In the genomic region with DNA sequence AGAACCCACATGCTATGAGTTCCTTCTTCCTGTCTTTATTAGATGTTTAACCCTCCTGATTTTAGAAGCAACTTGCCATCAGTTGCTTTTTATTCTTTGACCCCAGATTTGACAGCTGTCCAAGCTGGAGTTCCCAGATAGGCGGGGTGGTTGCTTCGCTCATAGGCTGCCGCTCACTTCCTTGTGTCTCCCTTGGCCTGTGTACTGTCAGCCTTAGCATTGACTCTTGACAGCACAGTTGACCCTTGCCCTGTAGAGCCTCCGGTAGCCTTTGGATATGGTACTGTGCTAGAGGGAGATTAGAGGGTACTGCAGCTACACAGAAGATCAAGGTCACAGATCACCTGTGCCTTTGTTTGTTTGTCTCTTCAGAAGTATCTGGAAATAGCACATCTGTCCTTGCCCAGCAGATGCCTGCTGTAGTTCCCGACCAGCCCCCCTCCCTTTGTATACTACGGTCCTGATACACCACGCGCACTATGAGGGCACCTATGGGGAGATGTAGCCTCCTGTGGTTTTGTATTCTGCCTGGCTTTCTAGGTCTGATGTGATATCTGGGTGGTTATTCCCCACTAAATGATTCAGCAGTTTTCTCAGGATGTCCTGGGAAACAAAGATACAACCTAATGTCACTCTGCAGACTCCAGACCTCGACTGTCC, we compare ENCODE assay signal across 23 mouse cellular contexts. TPM values are rescaled to one million over a fixed set of nuclear protein-coding genes. Genes with fewer than 3 reads are reported as not detected.
DNase-seq lines count a peak whose midpoint lies in the region; ATAC-seq and TF ChIP-seq lines count a peak whose summit lies in the region.
"Had no signal": no experiment of that assay in that cellular context is flagged by ENCODE, and none has a peak within 500 bp of the region (broad histone marks: within the 10 kb centered on the region; RNA-seq: fewer than 3 reads in every experiment).

No protein-coding gene starts in this region.

- ATAC-seq in kidney, embryonic 15.5 days (replicated peaks; ENCODE audit: low FRiP score) = no peak
- ATAC-seq in liver, embryonic 16.5 days (ENCODE audit: low read depth) = peak; percentile 61
- no peak for ATAC-seq in forebrain, embryonic 16.5 days
- ATAC-seq: inflammation-experienced regulatory T-cells, adult 6 months; lung, postnatal 0 days had no signal

- 0 out of 4 replicates have a peak, but pooled peaks of 1 of the 2 experiments have one; percentile 28 for TF ChIP-seq EP300 in MEL (IDR thresholded peaks at IDR 0.05; ENCODE audit: low read depth in 1 of 2, low read length in 2 of 2)

- no peaks in the 10 kb centered on the region for H3K4me1 ChIP-seq in kidney, embryonic 15.5 days
- H3K4me1 ChIP-seq in MEL (ENCODE audit: control insufficient read depth in 1 of 2, insufficient read depth in 2 of 2, low read length in 2 of 2) = peaks cover 2 to 6% of the 10 kb centered on the region in 2 experiments
- H3K4me1 ChIP-seq in liver, embryonic 16.5 days (ENCODE audit: control insufficient read depth, low read depth, low read length) = peaks cover 10% of the 10 kb centered on the region
- H3K4me1 ChIP-seq in forebrain, embryonic 16.5 days (replicated peaks; ENCODE audit: control insufficient read depth, insufficient read depth, low read length) = no peaks in the 10 kb centered on the region
- H3K4me1 ChIP-seq: embryonic facial prominence, embryonic 12.5 days; heart, embryonic 15.5 days; hindbrain, embryonic 10.5 days; limb, embryonic 13.5 days; neural tube, embryonic 13.5 days had no signal

- H3K27ac ChIP-seq in kidney, embryonic 15.5 days = no peak overlapping the region
- no peak overlapping the region for H3K27ac ChIP-seq in MEL (ENCODE audit: control insufficient read depth, low read depth, low read length)
- H3K27ac ChIP-seq in liver, embryonic 16.5 days (ENCODE audit: low read length) = no peak overlapping the region
- H3K27ac ChIP-seq in forebrain, embryonic 16.5 days (ENCODE audit: low read length) = no peak overlapping the region
- H3K27ac ChIP-seq: embryonic facial prominence, embryonic 12.5 days; heart, embryonic 15.5 days; hindbrain, embryonic 10.5 days; limb, embryonic 13.5 days; neural tube, embryonic 13.5 days had no signal

- H3K4me3 ChIP-seq in kidney, embryonic 15.5 days (replicated peaks) = no peak overlapping the region
- no peak overlapping the region for H3K4me3 ChIP-seq in MEL (ENCODE audit: control insufficient read depth in 1 of 2, insufficient read depth in 1 of 2, low read depth in 2 of 2, low read length in 2 of 2)
- H3K4me3 ChIP-seq in liver, embryonic 16.5 days (ENCODE audit: low read depth, low read length) = no peak overlapping the region
- no peak overlapping the region for H3K4me3 ChIP-seq in forebrain, embryonic 16.5 days (replicated peaks; ENCODE audit: low read length)
- H3K4me3 ChIP-seq: embryonic facial prominence, embryonic 12.5 days; heart, embryonic 15.5 days; hindbrain, embryonic 10.5 days; limb, embryonic 13.5 days; neural tube, embryonic 13.5 days had no signal

- no peaks in the 10 kb centered on the region for H3K27me3 ChIP-seq in kidney, embryonic 15.5 days
- H3K27me3 ChIP-seq in MEL (ENCODE audit: control insufficient read depth in 1 of 2, insufficient read depth in 2 of 2, low read length in 2 of 2) = no peaks in the 10 kb centered on the region
- no peaks in the 10 kb centered on the region for H3K27me3 ChIP-seq in liver, embryonic 16.5 days (ENCODE audit: control insufficient read depth, insufficient read depth, low read depth, low read length)
- no peaks in the 10 kb centered on the region for H3K27me3 ChIP-seq in forebrain, embryonic 16.5 days (replicated peaks; ENCODE audit: control insufficient read depth, insufficient read depth, low read length)
- H3K27me3 ChIP-seq: embryonic facial prominence, embryonic 12.5 days; heart, embryonic 15.5 days; limb, embryonic 13.5 days; neural tube, embryonic 13.5 days had no signal

- TF ChIP-seq RAD21 in MEL (IDR thresholded peaks at IDR 0.05; ENCODE audit: low read depth, low read length) = no peak

- no peak overlapping the region for H3K4me2 ChIP-seq in kidney, embryonic 15.5 days
- no peak overlapping the region for H3K4me2 ChIP-seq in liver, embryonic 16.5 days (ENCODE audit: low read depth, low read length)
- H3K4me2 ChIP-seq in forebrain, embryonic 16.5 days (ENCODE audit: low read length) = no peak overlapping the region
- H3K4me2 ChIP-seq: embryonic facial prominence, embryonic 12.5 days; heart, embryonic 15.5 days; limb, embryonic 13.5 days; midbrain, embryonic 11.5 days; neural tube, embryonic 13.5 days had no signal

- no peak for TF ChIP-seq CTCF in MEL (IDR thresholded peaks at IDR 0.05 in 2 of 3, conservative IDR thresholded peaks at IDR 0.05 in 1 of 3; ENCODE audit: control insufficient read depth in 1 of 3, insufficient read depth in 1 of 3, low read depth in 2 of 3, low read length in 3 of 3, poor library complexity in 1 of 3, severe bottlenecking in 1 of 3)

- no peak for TF ChIP-seq POLR2A in MEL (IDR thresholded peaks at IDR 0.05; ENCODE audit: control insufficient read depth in 1 of 2, insufficient read depth in 1 of 2, low read depth in 1 of 2, low read length in 2 of 2, poor library complexity in 1 of 2)

- DNase-seq in kidney, adult 18-20 months = peak; percentile 48
- no peak for DNase-seq in MEL (ENCODE audit: low read depth, low spot score)
- DNase-seq in kidney, postnatal 14 days = peak; percentile 61
- DNase-seq in urinary bladder, adult 18-20 months (ENCODE audit: low spot score in 2 of 2) = no peak
- no peak for DNase-seq in thymus, postnatal 25 days
- DNase-seq: adrenal gland, postnatal 36 days; cerebellum, adult 2 months; heart, adult 18-20 months; layer of hippocampus, adult 9-11 months; right cerebral cortex, postnatal 25 days had no signal

- WGBS in kidney, embryonic 15.5 days = 87% methylated on average over 9 of the region's 9 CpGs
- 31% methylated on average over 9 of the region's 9 CpGs for WGBS in liver, embryonic 16.5 days (ENCODE audit: insufficient replicate concordance)
- 92% methylated on average over 9 of the region's 9 CpGs for WGBS in forebrain, embryonic 16.5 days

- peaks cover 100% of the 10 kb centered on the region for H3K36me3 ChIP-seq in kidney, embryonic 15.5 days
- peaks cover 0 to 37% of the 10 kb centered on the region in 2 experiments; a peak in 3 of 4 replicates for H3K36me3 ChIP-seq in MEL (ENCODE audit: control insufficient read depth in 1 of 2, insufficient read depth in 2 of 2, low read length in 2 of 2)
- H3K36me3 ChIP-seq in liver, embryonic 16.5 days (ENCODE audit: control insufficient read depth, insufficient read depth) = peaks cover 65% of the 10 kb centered on the region
- peaks cover 62% of the 10 kb centered on the region for H3K36me3 ChIP-seq in forebrain, embryonic 16.5 days (ENCODE audit: control insufficient read depth, insufficient read depth)

- no peaks in the 10 kb centered on the region for H3K9me3 ChIP-seq in kidney, embryonic 15.5 days (replicated peaks)
- H3K9me3 ChIP-seq in MEL (replicated peaks; ENCODE audit: insufficient read depth, low read length) = no peaks in the 10 kb centered on the region
- no peaks in the 10 kb centered on the region for H3K9me3 ChIP-seq in liver, embryonic 16.5 days (replicated peaks; ENCODE audit: control insufficient read depth, low read length)
- no peaks in the 10 kb centered on the region for H3K9me3 ChIP-seq in forebrain, embryonic 16.5 days (ENCODE audit: control insufficient read depth, low read length)
- H3K9me3 ChIP-seq: embryonic facial prominence, embryonic 12.5 days; heart, embryonic 15.5 days; hindbrain, embryonic 10.5 days; limb, embryonic 13.5 days; neural tube, embryonic 13.5 days had no signal

- no peak overlapping the region for H3K9ac ChIP-seq in kidney, embryonic 15.5 days
- no peak overlapping the region for H3K9ac ChIP-seq in MEL (ENCODE audit: control insufficient read depth, low read depth, low read length, poor library complexity, severe bottlenecking)
- H3K9ac ChIP-seq in liver, embryonic 16.5 days (ENCODE audit: low read depth, low read length) = no peak overlapping the region
- H3K9ac ChIP-seq in forebrain, embryonic 16.5 days (replicated peaks; ENCODE audit: low read depth, low read length) = no peak overlapping the region
- H3K9ac ChIP-seq: embryonic facial prominence, embryonic 12.5 days; heart, embryonic 15.5 days; limb, embryonic 13.5 days; neural tube, embryonic 13.5 days had no signal

- H3K79me2 ChIP-seq in MEL (ENCODE audit: control insufficient read depth, insufficient read depth, low read length, poor library complexity) = no peaks in the 10 kb centered on the region

RNA-seq across cellular contexts. Expression of gene Il17c, which starts 16.5 kb away (rescaled TPM):
- not detected in 2 replicates for polyA plus RNA-seq in kidney, embryonic 15.5 days (2015; fragmentation: Nextera tagmentation; extraction: Ambion mirVana)
- total RNA-seq in MEL (2012; rRNA removed) = not detected in 2 replicates
- polyA plus RNA-seq in MEL (2012; ENCODE audit: insufficient read depth in 1 of 2, insufficient read length in 2 of 2, low read depth in 1 of 2, low replicate concordance in 2 of 2, missing spikeins in 1 of 2) = under 1 TPM in 1 of 2 experiments, not detected in 1; 0.43 TPM
- polyA plus RNA-seq in liver, embryonic 16.5 days (2015; fragmentation: Nextera tagmentation; extraction: Ambion mirVana) = not detected in 2 replicates
- polyA plus RNA-seq in forebrain, embryonic 16.5 days (2015; fragmentation: Nextera tagmentation; extraction: Ambion mirVana) = 0.61 TPM in 1 of 2 replicates, not detected in the other
- total RNA-seq: adrenal gland, postnatal 36 days; gastrocnemius, adult 8-10 months; heart, adult 18-20 months; left cerebral cortex, postnatal 10 days had no signal
- polyA plus RNA-seq: embryonic facial prominence, embryonic 12.5 days; heart, embryonic 15.5 days; hindbrain, embryonic 10.5 days; limb, embryonic 13.5 days; lung, postnatal 0 days; midbrain, embryonic 11.5 days; neural tube, embryonic 13.5 days had no signal

RNA-seq across cellular contexts. Expression of gene Cyba, which starts 27.5 kb away (rescaled TPM):
- polyA plus RNA-seq in kidney, embryonic 15.5 days (2015; fragmentation: Nextera tagmentation; extraction: Ambion mirVana) = 310 and 320 TPM in 2 replicates
- total RNA-seq in MEL (2012; rRNA removed) = 299 and 344 TPM in 2 replicates
- 100 to 1,000 TPM; 321 to 338 TPM for polyA plus RNA-seq in MEL (2012; ENCODE audit: insufficient read depth in 1 of 2, insufficient read length in 2 of 2, low read depth in 1 of 2, low replicate concordance in 2 of 2, missing spikeins in 1 of 2)
- polyA plus RNA-seq in liver, embryonic 16.5 days (2015; fragmentation: Nextera tagmentation; extraction: Ambion mirVana) = 191 TPM in 2 replicates
- 25.1 and 30.5 TPM in 2 replicates for polyA plus RNA-seq in forebrain, embryonic 16.5 days (2015; fragmentation: Nextera tagmentation; extraction: Ambion mirVana)

RNA-seq across cellular contexts. Expression of gene Zc3h18, which starts 28.9 kb away (rescaled TPM):
- polyA plus RNA-seq in kidney, embryonic 15.5 days (2015; fragmentation: Nextera tagmentation; extraction: Ambion mirVana) = 53.2 and 53.9 TPM in 2 replicates
- 84.3 and 98.5 TPM in 2 replicates for total RNA-seq in MEL (2012; rRNA removed)
- polyA plus RNA-seq in MEL (2012; ENCODE audit: insufficient read depth in 1 of 2, insufficient read length in 2 of 2, low read depth in 1 of 2, low replicate concordance in 2 of 2, missing spikeins in 1 of 2) = 100 to 1,000 TPM in 1 of 2 experiments, 10 to 100 TPM in 1; 30.2 to 122 TPM
- 17.8 and 19.0 TPM in 2 replicates for polyA plus RNA-seq in liver, embryonic 16.5 days (2015; fragmentation: Nextera tagmentation; extraction: Ambion mirVana)
- 44.7 and 47.5 TPM in 2 replicates for polyA plus RNA-seq in forebrain, embryonic 16.5 days (2015; fragmentation: Nextera tagmentation; extraction: Ambion mirVana)

RNA-seq across cellular contexts. Expression of gene Mvd, which starts 37.9 kb away (rescaled TPM):
- 32.7 and 37.5 TPM in 2 replicates for polyA plus RNA-seq in kidney, embryonic 15.5 days (2015; fragmentation: Nextera tagmentation; extraction: Ambion mirVana)
- total RNA-seq in MEL (2012; rRNA removed) = 20.6 and 20.8 TPM in 2 replicates
- 10 to 100 TPM in 1 of 2 experiments, not detected in 1; 25.5 TPM for polyA plus RNA-seq in MEL (2012; ENCODE audit: insufficient read depth in 1 of 2, insufficient read length in 2 of 2, low read depth in 1 of 2, low replicate concordance in 2 of 2, missing spikeins in 1 of 2)
- 21.8 and 23.2 TPM in 2 replicates for polyA plus RNA-seq in liver, embryonic 16.5 days (2015; fragmentation: Nextera tagmentation; extraction: Ambion mirVana)
- polyA plus RNA-seq in forebrain, embryonic 16.5 days (2015; fragmentation: Nextera tagmentation; extraction: Ambion mirVana) = 51.0 and 60.0 TPM in 2 replicates

RNA-seq across cellular contexts. Expression of gene Trhr2, which starts 44.7 kb away (rescaled TPM):
- polyA plus RNA-seq in kidney, embryonic 15.5 days (2015; fragmentation: Nextera tagmentation; extraction: Ambion mirVana) = not detected in 2 replicates
- total RNA-seq in MEL (2012; rRNA removed) = 0.12 TPM in 1 of 2 replicates, not detected in the other
- polyA plus RNA-seq in MEL (2012; ENCODE audit: insufficient read depth in 1 of 2, insufficient read length in 2 of 2, low read depth in 1 of 2, low replicate concordance in 2 of 2, missing spikeins in 1 of 2) = under 1 TPM in 1 of 2 experiments, not detected in 1; 0.07 TPM
- polyA plus RNA-seq in liver, embryonic 16.5 days (2015; fragmentation: Nextera tagmentation; extraction: Ambion mirVana) = not detected in 2 replicates
- not detected in 2 replicates for polyA plus RNA-seq in forebrain, embryonic 16.5 days (2015; fragmentation: Nextera tagmentation; extraction: Ambion mirVana)
- total RNA-seq: adrenal gland, postnatal 36 days; gastrocnemius, adult 8-10 months; heart, adult 18-20 months had no signal
- polyA plus RNA-seq: heart, embryonic 15.5 days; hindbrain, embryonic 10.5 days; inflammation-experienced regulatory T-cells, adult 6 months; lung, postnatal 0 days; midbrain, embryonic 11.5 days; neural tube, embryonic 13.5 days had no signal

Comparison
In these comparisons a context has a peak if more than half of its experiments do, and no peak if none do; other contexts are left out.
1. DNase-seq: peak in kidney, adult 18-20 months (single experiment) and kidney, postnatal 14 days (single experiment); none in MEL (single experiment), urinary bladder, adult 18-20 months (0 of 2) and thymus, postnatal 25 days (single experiment).